Mouse (Mus musculus): Measurements from ENCODE around the gene Dnah7b. TPM values are rescaled to one million over a fixed set of nuclear protein-coding genes. Genes with fewer than 3 reads are reported as not detected.
"Not testable (repeated sequence)": the region's sequence is repeated elsewhere in the genome, so short reads cannot be mapped to it uniquely, and the experiment has no call there.

Gene Dnah7b
- polyA plus RNA-seq, 1 experiment from 2014 or later, result 2.0 TPM

DNA sequence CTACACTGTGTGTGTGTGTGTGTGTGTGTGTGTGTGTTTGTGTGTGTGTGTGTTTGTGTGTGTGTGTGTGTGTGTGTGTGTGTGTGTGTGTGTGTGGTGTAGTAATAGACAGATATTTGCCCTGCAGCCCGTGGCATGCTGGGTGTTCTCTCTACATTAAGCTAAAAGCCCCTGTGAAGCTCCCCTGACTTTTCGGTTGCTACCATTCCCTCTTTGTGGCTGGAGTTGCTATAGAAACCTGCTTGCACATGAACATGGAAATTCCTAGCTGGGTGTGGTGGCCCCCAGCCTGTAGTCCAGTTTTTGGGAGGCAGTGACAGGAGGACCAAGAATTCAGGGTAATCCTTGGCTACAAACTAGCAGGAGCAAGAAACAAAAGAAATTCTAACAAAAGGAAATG lies 130.7 kb downstream of the Dnah7b start:
- not testable (repeated sequence) for H3K27me3 ChIP-seq (replicated peaks); ATAC-seq (ENCODE audit: low FRiP score, low read depth); H3K4me3 ChIP-seq; H3K27ac ChIP-seq; H3K4me1 ChIP-seq; H3K36me3 ChIP-seq; H3K4me2 ChIP-seq (replicated peaks); H3K9me3 ChIP-seq; H3K9ac ChIP-seq
- WGBS, result 33% methylated on average over 2 of the region's 2 CpGs

- H3K9me3 ChIP-seq, H3K4me1 ChIP-seq: not testable (repeated sequence)
- 93% methylated on average over 9 of the region's 9 CpGs for WGBS
Observed at GRCm38 (mm10) chr1:46201169-46201568, 135.1 kb downstream of the Dnah7b start.

DNA sequence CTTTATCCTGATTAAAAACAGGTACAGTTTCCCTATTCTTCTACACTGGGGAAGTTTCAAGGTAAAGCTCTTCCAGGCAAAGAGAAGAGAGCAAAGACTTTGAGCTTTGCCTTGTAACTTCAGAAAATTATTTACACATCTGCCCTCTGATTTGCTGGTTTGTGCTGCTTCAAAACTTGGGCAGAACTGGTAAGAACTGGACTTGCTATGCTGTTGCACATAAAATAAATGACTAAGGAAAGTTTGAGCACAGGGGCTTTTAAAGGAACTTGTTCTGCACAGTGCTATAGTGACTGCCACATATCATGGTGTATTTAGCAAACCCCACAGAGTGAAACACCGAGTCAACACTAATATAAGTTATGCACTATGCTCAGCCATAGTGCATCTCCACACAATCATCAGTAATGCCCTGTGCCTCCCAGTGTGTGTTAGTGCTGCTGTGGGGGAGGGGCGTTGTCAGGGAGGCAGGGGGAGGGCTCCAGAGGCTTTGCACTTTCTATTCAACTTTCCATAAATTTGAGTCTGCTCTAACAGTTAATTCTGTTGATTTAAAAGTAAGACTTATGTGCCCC lies 144.0 kb downstream of the Dnah7b start:
- H3K36me3 ChIP-seq, result not testable (repeated sequence)

More at GRCm38 (mm10) chr1:46201169-46201568, 135.1 kb downstream of the Dnah7b start:
- H3K36me3 ChIP-seq; H3K4me3 ChIP-seq; H3K9ac ChIP-seq; ATAC-seq (ENCODE audit: low FRiP score, low read depth); H3K4me2 ChIP-seq (replicated peaks); H3K27ac ChIP-seq; H3K27me3 ChIP-seq (replicated peaks): not testable (repeated sequence)

DNA sequence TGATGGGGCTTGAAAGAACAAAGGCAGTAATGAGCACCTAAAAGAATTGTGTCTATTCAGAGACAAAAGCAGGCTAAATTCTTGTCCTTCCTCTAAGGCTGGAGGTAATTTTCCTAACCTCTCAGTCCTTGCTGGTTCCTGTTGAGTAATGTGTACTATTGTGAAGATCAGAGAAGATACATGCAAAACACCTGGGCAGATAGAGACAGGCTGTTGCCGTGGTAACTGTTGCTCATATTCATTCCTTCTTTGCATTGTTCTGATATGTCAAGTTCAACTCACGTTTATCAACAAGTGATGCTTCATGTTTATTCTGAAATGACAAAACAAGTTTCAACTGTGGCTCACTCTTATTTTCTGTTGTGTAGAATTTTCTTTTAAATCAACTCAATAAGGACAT lies 156.6 kb downstream of the Dnah7b start:
- not testable (repeated sequence) for H3K4me1 ChIP-seq; H3K27ac ChIP-seq; ATAC-seq (ENCODE audit: low FRiP score, low read depth); H3K4me2 ChIP-seq (replicated peaks); H3K9me3 ChIP-seq; H3K9ac ChIP-seq; H3K36me3 ChIP-seq; H3K27me3 ChIP-seq (replicated peaks); H3K4me3 ChIP-seq
- WGBS, result 84% methylated on average over 2 of the region's 2 CpGs

More for the DNA sequence above, 144.0 kb downstream of the Dnah7b start:
- H3K9me3 ChIP-seq; H3K9ac ChIP-seq; H3K27me3 ChIP-seq (replicated peaks); H3K4me2 ChIP-seq (replicated peaks); ATAC-seq (ENCODE audit: low FRiP score, low read depth); H3K4me3 ChIP-seq; H3K27ac ChIP-seq; H3K4me1 ChIP-seq: not testable (repeated sequence)
- 65% methylated on average over 2 of the region's 2 CpGs for WGBS

DNA sequence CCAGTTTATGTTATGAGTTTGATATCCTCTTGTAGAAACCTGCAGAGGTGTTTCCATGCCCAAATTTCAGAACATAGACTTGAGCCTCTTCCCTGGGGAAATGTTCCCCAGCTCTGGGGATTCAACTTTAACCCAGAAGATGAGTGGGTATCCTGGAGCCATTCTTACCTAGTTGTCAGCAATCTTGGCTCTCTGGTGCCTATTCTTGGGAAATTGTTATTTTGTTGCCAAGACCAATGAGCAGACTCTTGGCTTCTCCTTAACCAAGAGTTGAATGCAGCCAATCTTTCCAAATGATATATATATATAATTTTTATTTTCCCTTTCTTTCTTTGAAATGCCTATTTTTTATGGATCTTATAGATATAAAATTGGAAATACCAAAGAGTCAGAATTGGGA lies 160.0 kb downstream of the Dnah7b start:
- ATAC-seq (ENCODE audit: low FRiP score, low read depth); H3K4me2 ChIP-seq (replicated peaks); H3K9me3 ChIP-seq; H3K36me3 ChIP-seq; H3K27ac ChIP-seq; H3K4me1 ChIP-seq; H3K4me3 ChIP-seq; H3K9ac ChIP-seq; H3K27me3 ChIP-seq (replicated peaks): not testable (repeated sequence)

- not testable (repeated sequence) for H3K4me3 ChIP-seq; H3K4me1 ChIP-seq; H3K9ac ChIP-seq; H3K27ac ChIP-seq; ATAC-seq (ENCODE audit: low FRiP score, low read depth); H3K9me3 ChIP-seq; H3K27me3 ChIP-seq (replicated peaks); H3K4me2 ChIP-seq (replicated peaks); H3K36me3 ChIP-seq
- WGBS, result 76% methylated on average over 2 of the region's 2 CpGs
Observed at GRCm38 (mm10) chr1:46268841-46269240, 202.7 kb downstream of the Dnah7b start.

DNA sequence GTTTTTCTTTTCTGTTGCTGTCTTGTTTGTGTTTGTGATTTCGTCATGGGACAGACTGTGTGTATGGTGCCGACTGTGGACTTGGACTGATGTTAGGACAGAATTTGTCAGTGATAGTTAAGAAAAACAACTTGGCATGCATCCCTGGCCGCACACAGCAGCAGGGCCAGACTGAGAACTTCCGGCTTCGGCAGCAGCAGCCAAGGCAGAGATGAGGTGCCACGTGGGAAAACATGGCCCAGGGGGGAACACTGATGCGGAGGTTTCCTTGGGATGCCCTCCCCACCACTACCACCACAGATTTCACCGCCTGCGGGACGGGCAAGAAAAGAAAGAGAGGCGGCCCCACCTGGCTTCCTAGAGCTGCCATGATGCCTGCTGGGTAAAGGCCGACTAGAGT lies 205.8 kb downstream of the Dnah7b start:
- H3K4me3 ChIP-seq, result no peak overlapping the region
- H3K4me2 ChIP-seq (replicated peaks), result no peak overlapping the region
- no peaks in the 10 kb centered on the region for H3K36me3 ChIP-seq
- H3K27ac ChIP-seq, result no peak overlapping the region
- ATAC-seq (ENCODE audit: low FRiP score, low read depth), result no peak
- 90% methylated on average over 11 of the region's 12 CpGs for WGBS
- no peaks in the 10 kb centered on the region for H3K9me3 ChIP-seq
- H3K9ac ChIP-seq, result no peak overlapping the region
- H3K4me1 ChIP-seq, result no peaks in the 10 kb centered on the region
- H3K27me3 ChIP-seq (replicated peaks), result no peaks in the 10 kb centered on the region

DNA sequence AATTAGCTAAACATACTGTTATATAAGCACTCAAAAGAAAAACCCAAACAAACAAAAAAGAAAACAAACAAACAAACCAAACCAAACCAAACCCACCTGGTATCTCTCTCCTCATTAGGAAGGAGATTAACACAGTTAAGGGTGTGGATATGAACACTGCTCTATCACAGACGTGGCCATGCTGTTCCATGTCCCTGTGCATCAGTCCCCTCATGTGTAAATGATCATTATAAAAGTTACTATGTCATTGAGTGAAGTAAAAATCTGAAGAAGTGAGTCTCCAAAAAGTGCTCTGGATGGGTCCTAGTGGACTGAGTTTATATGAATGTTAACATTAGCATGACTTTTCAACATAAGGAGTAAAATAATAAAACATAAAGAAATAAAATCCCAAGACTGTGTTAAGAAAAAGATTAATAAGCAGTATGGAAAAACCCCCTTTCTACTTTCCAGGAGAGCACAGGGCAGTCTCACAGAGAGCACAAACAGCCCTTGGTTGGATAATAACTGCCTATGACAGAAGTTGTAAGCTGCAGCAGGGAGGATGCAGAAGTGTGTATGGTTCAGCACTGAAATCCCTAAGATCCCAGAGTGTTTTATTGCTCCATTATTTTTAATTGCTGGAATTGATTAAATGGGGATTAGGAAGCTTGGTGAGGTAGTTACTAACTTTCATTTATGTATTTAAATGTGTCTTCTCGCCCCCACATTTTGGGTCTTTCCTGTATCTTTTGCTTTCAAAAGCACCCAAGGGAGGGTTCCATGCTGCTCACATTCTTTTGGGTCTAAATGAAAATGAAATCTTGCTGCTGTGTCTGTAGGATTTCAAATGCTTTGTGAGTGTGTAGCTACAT lies 212.2 kb downstream of the Dnah7b start:
- H3K27ac ChIP-seq; H3K27me3 ChIP-seq (replicated peaks); H3K9me3 ChIP-seq; ATAC-seq (ENCODE audit: low FRiP score, low read depth); H3K4me2 ChIP-seq (replicated peaks); H3K36me3 ChIP-seq; H3K9ac ChIP-seq; H3K4me3 ChIP-seq; H3K4me1 ChIP-seq: not testable (repeated sequence)
- WGBS, result 74% methylated on average over 2 of the region's 2 CpGs

GRCm38 (mm10) chr1:46278911-46279565 lies 212.9 kb downstream of the Dnah7b start:
- 91% methylated on average over 1 of the region's 1 CpGs for WGBS
- not testable (repeated sequence) for H3K4me2 ChIP-seq (replicated peaks); H3K9me3 ChIP-seq; H3K9ac ChIP-seq; H3K4me3 ChIP-seq; H3K4me1 ChIP-seq; H3K27ac ChIP-seq; ATAC-seq (ENCODE audit: low FRiP score, low read depth); H3K27me3 ChIP-seq (replicated peaks); H3K36me3 ChIP-seq

DNA sequence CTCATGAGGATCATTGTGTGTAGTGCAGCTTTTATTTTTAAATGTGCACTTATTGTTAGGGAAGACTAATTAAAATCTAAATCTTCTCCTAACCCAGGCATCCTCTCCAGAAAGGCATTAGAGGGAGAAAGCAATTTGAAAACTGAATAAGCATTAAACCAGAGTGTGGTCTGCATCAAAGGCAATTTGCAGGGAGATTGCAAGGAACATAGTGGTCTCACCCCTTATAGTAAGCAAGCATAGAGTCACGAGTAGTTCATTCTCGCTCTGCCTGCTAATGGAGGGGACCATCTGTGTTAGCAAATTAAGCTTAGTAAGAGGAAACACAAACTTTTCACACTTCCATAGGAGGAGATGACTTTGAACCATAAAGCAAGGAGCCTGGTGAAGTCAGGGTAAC lies 228.3 kb downstream of the Dnah7b start:
- not testable (repeated sequence) for H3K4me2 ChIP-seq (replicated peaks); H3K4me3 ChIP-seq; H3K9ac ChIP-seq; ATAC-seq (ENCODE audit: low FRiP score, low read depth); H3K36me3 ChIP-seq; H3K4me1 ChIP-seq; H3K27me3 ChIP-seq (replicated peaks); H3K9me3 ChIP-seq; H3K27ac ChIP-seq
- 82% methylated on average over 2 of the region's 2 CpGs for WGBS

GRCm38 (mm10) chr1:46325942-46326341 lies 259.8 kb downstream of the Dnah7b start:
- H3K9ac ChIP-seq; H3K4me1 ChIP-seq; H3K27me3 ChIP-seq (replicated peaks); ATAC-seq (ENCODE audit: low FRiP score, low read depth); H3K9me3 ChIP-seq; H3K4me2 ChIP-seq (replicated peaks); H3K27ac ChIP-seq; H3K36me3 ChIP-seq; H3K4me3 ChIP-seq: not testable (repeated sequence)

DNA sequence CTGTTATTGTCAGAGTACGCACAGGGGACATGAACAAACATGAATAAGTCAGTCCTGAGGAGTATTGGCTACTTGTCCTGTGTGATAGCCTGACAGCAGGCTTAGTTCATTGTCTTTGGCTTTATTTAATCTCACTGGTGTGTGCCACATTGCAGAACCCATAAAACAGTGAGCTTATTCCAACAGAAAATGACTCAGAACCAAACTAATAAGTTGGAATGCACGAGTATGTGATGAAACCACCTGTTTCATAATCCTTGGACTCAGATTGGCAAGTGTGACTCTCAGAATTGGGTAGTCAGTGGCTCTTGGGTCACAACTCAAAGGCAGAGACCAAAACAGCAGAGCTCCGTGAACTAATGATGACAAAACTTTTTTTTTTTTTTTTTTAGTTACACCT lies 279.2 kb downstream of the Dnah7b start:
- not testable (repeated sequence) for H3K27me3 ChIP-seq (replicated peaks); ATAC-seq (ENCODE audit: low FRiP score, low read depth)

More for the DNA sequence above, 279.2 kb downstream of the Dnah7b start:
- H3K4me1 ChIP-seq; H3K9ac ChIP-seq; H3K9me3 ChIP-seq; H3K27ac ChIP-seq; H3K4me3 ChIP-seq; H3K36me3 ChIP-seq; H3K4me2 ChIP-seq (replicated peaks): not testable (repeated sequence)
- 85% methylated on average over 3 of the region's 3 CpGs for WGBS

All from neural tube, embryonic 12.5 days (tissue).